Mouse (Mus musculus): ENCODE results near the gene Coa5. TPM values are rescaled to one million over a fixed set of nuclear protein-coding genes. Genes with fewer than 3 reads are reported as not detected.

Gene Coa5
- total RNA-seq, 2 experiments from 2014 or later = 41.0 to 42.0 TPM

GRCm38 (mm10) chr1:37376177-37376576 is 53.7 kb downstream of the Coa5 start:
- no peak for DNase-seq
- intact Hi-C loops (cut with DNase I) = no loop called here

- DNase-seq = no peak
- intact Hi-C loops (cut with DNase I) = no loop called here
Measured at GRCm38 (mm10) chr1:37368768-37369385, 61.0 kb downstream of the Coa5 start.

GRCm38 (mm10) chr1:37368125-37368524 is 61.8 kb downstream of the Coa5 start:
- no peak for DNase-seq
- intact Hi-C loops (cut with DNase I) = no loop called here

Other genes starting within 250 kb of the Coa5 start
- under 1 TPM in 1 of 2 experiments, not detected in 1; 0.32 TPM for gene Cnga3, start 215.7 kb downstream of the Coa5 start, total RNA-seq (2021)
- gene Inpp4a, start 130.2 kb downstream of the Coa5 start, total RNA-seq (2021) = 100 to 1,000 TPM; 125 to 127 TPM
- gene Unc50, start within 50 bp of the Coa5 start, total RNA-seq (2021) = 10 to 100 TPM; 46.9 to 51.8 TPM
- gene Mgat4a, start 110.9 kb upstream of the Coa5 start, total RNA-seq (2021) = 10 to 100 TPM; 27.0 to 29.0 TPM

Measured in left cerebral cortex, postnatal 4 days (tissue).